Mouse (Mus musculus): ENCODE measurements around the gene Ifrd1. TPM values are rescaled to one million over a fixed set of nuclear protein-coding genes. Genes with fewer than 3 reads are reported as not detected.

Ifrd1 gene
- polyA plus RNA-seq, 1 experiment from 2014 or later, result 160 TPM

- no peak for ATAC-seq (replicated peaks)
- H3K9ac ChIP-seq, result no peak overlapping the region
- H3K9me3 ChIP-seq, result no peaks in the 10 kb centered on the region
- no peak overlapping the region for H3K27ac ChIP-seq
- no peak overlapping the region for H3K4me2 ChIP-seq
- 84% methylated on average over 3 of the region's 3 CpGs for WGBS
- H3K4me1 ChIP-seq, result no peaks in the 10 kb centered on the region
- H3K27me3 ChIP-seq (replicated peaks), result no peaks in the 10 kb centered on the region
- no peak overlapping the region for H3K4me3 ChIP-seq
- peaks cover 66% of the 10 kb centered on the region for H3K36me3 ChIP-seq (replicated peaks)
These were observed 39.3 kb downstream of the Ifrd1 start for GRCm38 (mm10) chr12:40209049-40209448.

DNA sequence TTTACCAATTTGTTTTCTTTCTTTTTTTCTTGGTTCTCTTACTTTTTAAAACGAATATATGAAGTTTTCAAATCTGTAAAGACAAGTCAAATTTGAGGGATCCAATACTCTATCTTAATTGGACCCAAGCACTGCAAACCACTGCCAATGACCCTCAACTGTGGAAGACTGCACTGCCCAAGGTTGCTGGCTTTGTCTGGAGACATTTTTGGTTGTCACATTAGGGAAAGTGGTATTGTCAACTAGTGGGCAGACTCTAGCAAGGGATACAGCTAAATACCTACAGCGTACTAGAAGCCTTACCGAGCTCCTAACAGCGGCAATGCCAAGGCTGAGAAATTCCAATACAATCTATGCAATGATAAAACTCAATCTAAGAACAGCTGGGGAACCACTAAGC, 40.4 kb downstream of the Ifrd1 start:
- Histone ChIP-seq H3K4me1 (no peaks in the 10 kb centered on the region), H3K27ac (no peak overlapping the region), H3K4me3 (no peak overlapping the region), H3K36me3 (replicated peaks) (peaks cover 61% of the 10 kb centered on the region), H3K27me3 (replicated peaks) (no peaks in the 10 kb centered on the region), H3K9ac (no peak overlapping the region), H3K9me3 (no peaks in the 10 kb centered on the region), H3K4me2 (no peak overlapping the region)
- no peak for ATAC-seq (replicated peaks)
- 96% methylated on average over 4 of the region's 4 CpGs for WGBS

DNA sequence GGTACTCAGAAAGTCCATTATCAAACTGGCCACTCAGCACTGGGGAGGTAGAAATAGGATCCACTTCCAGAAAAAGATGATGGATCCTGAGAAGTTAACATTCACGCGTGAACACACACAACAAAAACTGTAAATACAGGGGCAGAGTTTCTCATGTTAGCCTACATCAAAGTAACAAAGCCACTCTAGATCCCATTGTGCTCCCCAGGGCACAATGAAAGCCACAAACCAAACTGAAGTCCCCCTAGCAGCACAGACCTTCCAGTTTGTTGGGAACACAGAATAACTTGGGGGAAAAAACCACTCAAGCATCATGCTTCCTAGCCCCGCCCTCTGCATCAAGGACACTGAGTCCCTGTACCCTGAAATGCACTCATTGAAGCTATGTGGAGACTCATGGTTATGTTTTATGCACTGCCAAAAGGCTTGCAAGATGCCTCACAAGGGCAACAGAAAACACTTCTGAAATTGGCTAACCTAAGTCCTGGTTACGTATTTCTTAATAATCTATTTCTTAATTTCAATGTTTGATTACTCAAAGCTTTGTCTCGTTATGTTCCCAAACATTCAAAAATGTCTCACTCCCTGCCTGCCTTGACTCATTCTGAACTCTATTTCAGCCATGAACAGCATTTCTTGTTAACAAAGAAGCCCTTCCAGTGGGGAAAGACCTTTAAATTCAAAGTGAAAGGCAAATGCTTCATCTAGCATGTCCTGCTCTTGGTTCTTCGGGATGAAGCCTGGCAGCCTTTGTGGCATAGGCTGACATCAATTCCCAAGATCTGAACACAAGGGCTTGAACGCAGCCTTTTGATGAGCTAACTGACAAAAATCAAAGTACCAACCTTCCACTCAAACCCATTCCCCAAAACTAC, 45.9 kb downstream of the Ifrd1 start:
- H3K9me3 ChIP-seq, result no peaks in the 10 kb centered on the region
- 87% methylated on average over 7 of the region's 7 CpGs for WGBS
- H3K27me3 ChIP-seq (replicated peaks), result no peaks in the 10 kb centered on the region
- H3K4me3 ChIP-seq, result no peak overlapping the region
- no peak overlapping the region for H3K4me2 ChIP-seq
- H3K4me1 ChIP-seq, result no peaks in the 10 kb centered on the region
- peaks cover 37% of the 10 kb centered on the region for H3K36me3 ChIP-seq (replicated peaks)
- no peak overlapping the region for H3K27ac ChIP-seq
- no peak for ATAC-seq (replicated peaks)
- no peak overlapping the region for H3K9ac ChIP-seq

- Histone ChIP-seq H3K9ac (no peak overlapping the region), H3K4me2 (no peak overlapping the region), H3K9me3 (no peaks in the 10 kb centered on the region), H3K27ac (no peak overlapping the region), H3K4me1 (no peaks in the 10 kb centered on the region), H3K27me3 (replicated peaks) (no peaks in the 10 kb centered on the region), H3K4me3 (no peak overlapping the region), H3K36me3 (replicated peaks) (peaks cover 28% of the 10 kb centered on the region; the same call in 1 of the 2 replicates)
- no peak for ATAC-seq (replicated peaks)
- WGBS, result 90% methylated on average over 6 of the region's 6 CpGs
These were observed 47.6 kb downstream of the Ifrd1 start for GRCm38 (mm10) chr12:40200484-40201235.

DNA sequence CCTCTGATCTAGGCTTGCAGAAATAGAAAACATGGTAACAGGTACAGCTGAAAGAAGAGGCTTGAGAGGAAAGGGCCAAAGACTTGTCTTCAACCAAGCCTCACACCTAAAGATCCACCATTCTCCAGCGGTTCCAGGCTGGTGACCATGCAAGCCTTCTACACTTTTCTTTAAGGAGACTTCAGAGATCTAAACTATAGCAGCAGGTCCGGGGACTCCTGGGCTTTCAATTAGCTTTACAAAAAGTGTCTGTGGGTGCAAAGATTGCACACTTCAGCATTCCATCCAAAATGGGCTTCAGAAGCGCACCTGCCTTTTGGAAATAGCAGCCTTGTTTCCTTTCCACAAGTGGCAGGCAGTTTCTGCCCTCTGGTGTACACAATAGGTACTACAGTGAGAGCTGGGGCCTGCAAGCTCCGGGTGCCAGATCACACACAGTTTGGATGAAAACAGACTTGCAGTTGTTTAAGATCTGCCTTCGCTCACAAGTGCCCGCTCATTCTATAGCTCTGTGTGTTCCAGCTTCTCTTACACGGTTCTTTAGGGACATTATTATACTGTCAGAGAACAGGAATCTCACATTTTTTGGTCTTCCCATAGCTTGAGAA, 48.4 kb downstream of the Ifrd1 start:
- no peak overlapping the region for H3K9ac ChIP-seq
- 49% methylated on average over 7 of the region's 7 CpGs for WGBS
- H3K4me1 ChIP-seq, result no peaks in the 10 kb centered on the region
- H3K4me3 ChIP-seq, result no peak overlapping the region
- no peak overlapping the region for H3K4me2 ChIP-seq
- H3K9me3 ChIP-seq, result no peaks in the 10 kb centered on the region
- H3K27ac ChIP-seq, result no peak overlapping the region
- H3K27me3 ChIP-seq (replicated peaks), result no peaks in the 10 kb centered on the region
- ATAC-seq (replicated peaks), result no peak
- H3K36me3 ChIP-seq (replicated peaks), result peaks cover 20% of the 10 kb centered on the region; the same call in 1 of the 2 replicates

DNA sequence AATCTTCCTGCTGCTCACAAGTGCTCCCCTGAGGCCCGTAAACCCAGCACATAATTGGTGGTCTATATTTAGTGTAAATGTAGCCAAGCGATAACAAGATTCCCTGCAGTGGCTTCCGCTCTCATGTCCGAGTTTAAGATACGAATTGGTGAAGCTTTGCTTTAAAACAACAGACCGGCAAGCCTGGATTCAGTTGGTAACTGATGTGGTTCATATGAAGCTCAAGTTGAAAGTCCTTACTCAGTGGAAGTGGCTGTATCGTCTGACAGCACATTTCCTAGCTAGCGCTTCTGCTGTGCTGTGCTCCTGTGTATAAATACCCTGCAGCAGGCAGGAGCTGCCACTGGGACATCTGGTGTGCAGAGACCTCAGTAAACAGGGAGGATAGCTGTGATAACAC, 49.0 kb downstream of the Ifrd1 start, which contains the start of gene Lsmem1:
Gene Lsmem1 (minus strand): TSS at position 189 of the 400 bp plus-strand sequence.
- no peak within 1 kb of the TSS for H3K27ac ChIP-seq
- no peak for ATAC-seq (replicated peaks)
- H3K9me3 ChIP-seq, result no peaks in the 10 kb centered on the region
- no peak within 1 kb of the TSS for H3K4me3 ChIP-seq
- peaks cover 15% of the 10 kb centered on the region; the same call in 1 of the 2 replicates for H3K36me3 ChIP-seq (replicated peaks)
- no peak within 1 kb of the TSS for H3K9ac ChIP-seq
- no peaks in the 10 kb centered on the region for H3K27me3 ChIP-seq (replicated peaks)
- no peak within 1 kb of the TSS for H3K4me2 ChIP-seq
- 85% methylated on average over 8 of the region's 8 CpGs for WGBS
- no peaks in the 10 kb centered on the region for H3K4me1 ChIP-seq

GRCm38 (mm10) chr12:40198427-40198826, 49.9 kb downstream of the Ifrd1 start:
- H3K9ac ChIP-seq, result no peak overlapping the region
- H3K4me2 ChIP-seq, result no peak overlapping the region
- H3K4me1 ChIP-seq, result no peaks in the 10 kb centered on the region
- no peak overlapping the region for H3K4me3 ChIP-seq
- H3K27ac ChIP-seq, result no peak overlapping the region
- H3K9me3 ChIP-seq, result no peaks in the 10 kb centered on the region
- no peaks in the 10 kb centered on the region for H3K27me3 ChIP-seq (replicated peaks)
- WGBS, result 86% methylated on average over 9 of the region's 9 CpGs
- no peak for ATAC-seq (replicated peaks)
- H3K36me3 ChIP-seq (replicated peaks), result peaks cover 6% of the 10 kb centered on the region; the same call in 1 of the 2 replicates

GRCm38 (mm10) chr12:40198019-40198418, 50.3 kb downstream of the Ifrd1 start:
- 96% methylated on average over 5 of the region's 5 CpGs for WGBS
- H3K9me3 ChIP-seq, result no peaks in the 10 kb centered on the region
- H3K36me3 ChIP-seq (replicated peaks), result peaks cover 6% of the 10 kb centered on the region; the same call in 1 of the 2 replicates
- H3K27me3 ChIP-seq (replicated peaks), result no peaks in the 10 kb centered on the region
- no peak overlapping the region for H3K4me3 ChIP-seq
- H3K4me1 ChIP-seq, result no peaks in the 10 kb centered on the region
- ATAC-seq (replicated peaks), result no peak
- no peak overlapping the region for H3K4me2 ChIP-seq
- no peak overlapping the region for H3K9ac ChIP-seq
- no peak overlapping the region for H3K27ac ChIP-seq

GRCm38 (mm10) chr12:40197511-40197910, 50.8 kb downstream of the Ifrd1 start:
- Histone ChIP-seq H3K9me3 (no peaks in the 10 kb centered on the region), H3K36me3 (replicated peaks) (peaks cover 6% of the 10 kb centered on the region; the same call in 1 of the 2 replicates), H3K4me1 (no peaks in the 10 kb centered on the region), H3K27me3 (replicated peaks) (no peaks in the 10 kb centered on the region), H3K27ac (no peak overlapping the region), H3K4me2 (no peak overlapping the region), H3K9ac (no peak overlapping the region), H3K4me3 (no peak overlapping the region)
- ATAC-seq (replicated peaks), result no peak

DNA sequence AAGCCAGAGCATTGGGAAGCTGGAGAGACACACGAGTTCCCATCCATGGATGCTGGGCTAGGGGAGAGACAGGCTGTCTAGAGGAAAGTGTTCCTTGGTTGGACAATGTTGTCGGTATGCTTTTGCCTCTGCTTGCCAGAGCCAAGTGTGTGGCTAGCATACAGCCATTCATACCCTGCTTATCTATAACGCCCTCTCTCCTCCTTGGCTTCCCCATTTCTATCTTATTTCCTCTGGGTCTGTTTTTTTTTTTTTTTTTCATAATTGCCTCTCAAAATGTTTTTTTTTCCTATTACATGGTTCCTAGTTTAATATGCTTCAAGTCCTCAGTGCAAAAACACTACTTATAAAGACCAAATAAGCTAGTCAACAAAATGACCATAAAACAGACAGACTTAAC, 62.8 kb downstream of the Ifrd1 start:
- no peak for ATAC-seq (replicated peaks)
- Histone ChIP-seq H3K27me3 (replicated peaks) (no peaks in the 10 kb centered on the region), H3K4me3 (no peak overlapping the region), H3K36me3 (replicated peaks) (no peaks in the 10 kb centered on the region), H3K4me1 (no peaks in the 10 kb centered on the region), H3K4me2 (no peak overlapping the region), H3K27ac (no peak overlapping the region), H3K9ac (no peak overlapping the region), H3K9me3 (no peaks in the 10 kb centered on the region)
- WGBS, result 95% methylated on average over 3 of the region's 3 CpGs

GRCm38 (mm10) chr12:40177089-40177488, 71.2 kb downstream of the Ifrd1 start:
- Histone ChIP-seq H3K4me2 (no peak overlapping the region), H3K9me3 (no peaks in the 10 kb centered on the region), H3K9ac (no peak overlapping the region), H3K27ac (no peak overlapping the region), H3K4me1 (no peaks in the 10 kb centered on the region), H3K27me3 (replicated peaks) (no peaks in the 10 kb centered on the region), H3K36me3 (replicated peaks) (no peaks in the 10 kb centered on the region), H3K4me3 (no peak overlapping the region)
- 67% methylated on average over 6 of the region's 6 CpGs for WGBS
- no peak for ATAC-seq (replicated peaks)

DNA sequence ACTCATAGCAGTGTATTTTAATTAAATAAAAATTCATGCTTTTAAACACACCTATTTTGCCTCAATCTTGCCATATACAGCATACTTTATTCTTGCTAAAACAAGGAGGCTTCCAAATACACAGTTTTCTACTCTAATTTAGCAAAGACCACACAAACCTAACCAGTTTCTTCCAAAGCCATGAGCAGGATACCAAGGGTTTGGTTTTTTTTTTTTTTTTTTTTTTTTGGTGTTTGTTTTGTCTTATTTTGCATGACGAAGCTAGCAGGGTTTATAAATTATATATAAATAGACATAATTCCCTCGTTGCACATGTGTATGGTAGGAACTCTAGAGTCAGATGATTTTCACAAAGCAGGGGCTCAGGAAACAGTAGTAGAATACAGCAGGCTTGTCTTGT, 72.1 kb downstream of the Ifrd1 start:
- Histone ChIP-seq H3K4me2 (no peak overlapping the region), H3K4me3 (no peak overlapping the region), H3K27ac (no peak overlapping the region), H3K9ac (no peak overlapping the region), H3K36me3 (replicated peaks) (no peaks in the 10 kb centered on the region), H3K4me1 (no peaks in the 10 kb centered on the region), H3K27me3 (replicated peaks) (no peaks in the 10 kb centered on the region), H3K9me3 (no peaks in the 10 kb centered on the region)
- 80% methylated on average over 2 of the region's 2 CpGs for WGBS
- ATAC-seq (replicated peaks), result no peak
